24 mouse cellular contexts compared by ENCODE assay signal in the genomic region with DNA sequence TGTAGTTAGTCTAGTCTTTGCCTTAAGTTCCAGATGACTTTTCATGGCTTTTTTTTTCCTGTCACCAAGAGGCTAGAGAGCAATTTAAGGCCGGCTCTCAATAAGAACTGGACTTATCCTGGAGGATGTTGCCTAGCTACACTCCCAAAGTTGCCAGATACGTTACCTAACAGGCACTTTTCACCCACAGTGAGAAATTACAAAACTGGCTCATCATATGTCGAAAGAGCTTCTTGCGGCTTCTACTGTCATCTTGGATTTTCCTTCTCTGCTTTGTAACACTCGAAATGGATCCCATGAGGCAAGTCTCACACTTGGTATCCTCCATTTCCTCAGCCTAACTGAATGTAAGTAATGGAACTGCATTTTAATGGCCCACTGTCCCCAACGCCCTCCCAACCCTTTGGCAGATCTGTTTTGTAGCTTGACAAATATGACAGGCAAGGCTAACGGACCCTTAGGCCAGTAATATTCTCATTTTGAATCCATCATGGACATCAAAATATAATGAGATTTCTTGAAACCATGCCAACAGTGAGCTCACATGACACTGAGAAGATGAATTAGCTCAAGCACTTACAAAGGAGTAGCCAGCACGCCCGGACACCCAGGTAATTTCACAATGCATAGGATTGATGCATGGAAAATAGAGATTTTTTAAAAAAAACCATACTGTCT.
DNase-seq lines count a peak whose midpoint lies in the region; ATAC-seq lines count a peak whose summit lies in the region.
"Had no signal": no experiment of that assay in that cellular context is flagged by ENCODE, and none has a peak within 500 bp of the region (broad histone marks: within the 10 kb centered on the region; RNA-seq: fewer than 3 reads in every experiment).

No protein-coding gene starts in this region.

- ATAC-seq in neural tube, embryonic 11.5 days (ENCODE audit: insufficient read depth, low FRiP score, low TSS enrichment) = peak; percentile 53; the same call in 1 of the 2 replicates
- ATAC-seq in neural tube, embryonic 15.5 days (ENCODE audit: low FRiP score) = no peak
- peak; percentile 86 for ATAC-seq in hindbrain, embryonic 12.5 days (ENCODE audit: low FRiP score)
- ATAC-seq: activated CD4-positive, CD25-positive, alpha-beta regulatory T cell, adult 4 months; forebrain, embryonic 14.5 days; liver, postnatal 0 days; Patski had no signal

- no peaks in the 10 kb centered on the region for H3K36me3 ChIP-seq in neural tube, embryonic 11.5 days (ENCODE audit: control insufficient read depth, insufficient read depth, low read length)
- H3K36me3 ChIP-seq in neural tube, embryonic 15.5 days = no peaks in the 10 kb centered on the region
- no peaks in the 10 kb centered on the region for H3K36me3 ChIP-seq in hindbrain, embryonic 12.5 days
- H3K36me3 ChIP-seq: embryonic facial prominence, embryonic 10.5 days had no signal

- no peaks in the 10 kb centered on the region for H3K27me3 ChIP-seq in neural tube, embryonic 11.5 days (ENCODE audit: control insufficient read depth, insufficient read depth, low read length)
- no peaks in the 10 kb centered on the region for H3K27me3 ChIP-seq in neural tube, embryonic 15.5 days (replicated peaks)
- no peaks in the 10 kb centered on the region for H3K27me3 ChIP-seq in hindbrain, embryonic 12.5 days
- H3K27me3 ChIP-seq: Patski had no signal

- no peak overlapping the region for H3K27ac ChIP-seq in neural tube, embryonic 11.5 days (ENCODE audit: low read depth, low read length)
- H3K27ac ChIP-seq in neural tube, embryonic 15.5 days (replicated peaks) = no peak overlapping the region
- peak overlapping the region; percentile 23; the same call in 1 of the 2 replicates for H3K27ac ChIP-seq in hindbrain, embryonic 12.5 days
- H3K27ac ChIP-seq: embryonic facial prominence, embryonic 10.5 days; kidney, postnatal 0 days; layer of hippocampus, adult 2 months had no signal

- H3K9ac ChIP-seq in neural tube, embryonic 11.5 days (ENCODE audit: low read length) = no peak overlapping the region
- H3K9ac ChIP-seq in neural tube, embryonic 15.5 days (replicated peaks) = no peak overlapping the region
- H3K9ac ChIP-seq in hindbrain, embryonic 12.5 days = no peak overlapping the region
- H3K9ac ChIP-seq: liver, postnatal 0 days had no signal

- H3K4me1 ChIP-seq in neural tube, embryonic 11.5 days (ENCODE audit: control insufficient read depth, insufficient read depth, low read length) = no peaks in the 10 kb centered on the region
- no peaks in the 10 kb centered on the region for H3K4me1 ChIP-seq in neural tube, embryonic 15.5 days
- no peaks in the 10 kb centered on the region for H3K4me1 ChIP-seq in hindbrain, embryonic 12.5 days
- H3K4me1 ChIP-seq: embryonic facial prominence, embryonic 10.5 days had no signal

- DNase-seq in neural tube, embryonic 11.5 days (ENCODE audit: low spot score) = peak; percentile 13
- DNase-seq in mesoderm, embryonic 11.5 days (ENCODE audit: low read depth, low spot score) = peak; percentile 5
- DNase-seq in retina, postnatal 1 day = peak; percentile 36
- no peak for DNase-seq in testis, postnatal 14 days (ENCODE audit: low spot score)
- DNase-seq in spleen, adult 12 weeks (ENCODE audit: low spot score) = no peak
- DNase-seq: adrenal gland, postnatal 25 days; cerebellum, adult 8-10 months; gastrocnemius, postnatal 14 days; kidney, adult 11 months; layer of hippocampus, postnatal 36 days; liver, postnatal 0 days; lung, postnatal 10 days; spleen, adult 18-20 months; thymus, adult 18-20 months; thymus, postnatal 4 days had no signal

- 83% methylated on average over 9 of the region's 9 CpGs for WGBS in neural tube, embryonic 11.5 days
- WGBS in neural tube, embryonic 15.5 days = 68% methylated on average over 9 of the region's 9 CpGs
- WGBS in hindbrain, embryonic 12.5 days = 69% methylated on average over 9 of the region's 9 CpGs

- H3K4me3 ChIP-seq in neural tube, embryonic 11.5 days (ENCODE audit: low read depth, low read length) = no peak overlapping the region
- no peak overlapping the region for H3K4me3 ChIP-seq in neural tube, embryonic 15.5 days (replicated peaks)
- H3K4me3 ChIP-seq in hindbrain, embryonic 12.5 days = no peak overlapping the region
- H3K4me3 ChIP-seq: embryonic facial prominence, embryonic 10.5 days; layer of hippocampus, adult 2 months; myocyte had no signal

- H3K9me3 ChIP-seq in neural tube, embryonic 11.5 days (ENCODE audit: control insufficient read depth, low read length) = no peaks in the 10 kb centered on the region
- no peaks in the 10 kb centered on the region for H3K9me3 ChIP-seq in neural tube, embryonic 15.5 days (replicated peaks)
- no peaks in the 10 kb centered on the region for H3K9me3 ChIP-seq in hindbrain, embryonic 12.5 days (replicated peaks)
- H3K9me3 ChIP-seq: embryonic facial prominence, embryonic 10.5 days had no signal

- H3K4me2 ChIP-seq in neural tube, embryonic 11.5 days (ENCODE audit: low read depth) = no peak overlapping the region
- H3K4me2 ChIP-seq in neural tube, embryonic 15.5 days = no peak overlapping the region
- no peak overlapping the region for H3K4me2 ChIP-seq in hindbrain, embryonic 12.5 days (replicated peaks)

Comparison
In these comparisons a context has a peak if more than half of its experiments do, and no peak if none do; other contexts are left out.
1. DNase-seq: peak in neural tube, embryonic 11.5 days (single experiment), mesoderm, embryonic 11.5 days (single experiment) and retina, postnatal 1 day (single experiment); none in testis, postnatal 14 days (single experiment) and spleen, adult 12 weeks (single experiment).